Mouse (Mus musculus): ENCODE results near the gene Klrg2.

DNA sequence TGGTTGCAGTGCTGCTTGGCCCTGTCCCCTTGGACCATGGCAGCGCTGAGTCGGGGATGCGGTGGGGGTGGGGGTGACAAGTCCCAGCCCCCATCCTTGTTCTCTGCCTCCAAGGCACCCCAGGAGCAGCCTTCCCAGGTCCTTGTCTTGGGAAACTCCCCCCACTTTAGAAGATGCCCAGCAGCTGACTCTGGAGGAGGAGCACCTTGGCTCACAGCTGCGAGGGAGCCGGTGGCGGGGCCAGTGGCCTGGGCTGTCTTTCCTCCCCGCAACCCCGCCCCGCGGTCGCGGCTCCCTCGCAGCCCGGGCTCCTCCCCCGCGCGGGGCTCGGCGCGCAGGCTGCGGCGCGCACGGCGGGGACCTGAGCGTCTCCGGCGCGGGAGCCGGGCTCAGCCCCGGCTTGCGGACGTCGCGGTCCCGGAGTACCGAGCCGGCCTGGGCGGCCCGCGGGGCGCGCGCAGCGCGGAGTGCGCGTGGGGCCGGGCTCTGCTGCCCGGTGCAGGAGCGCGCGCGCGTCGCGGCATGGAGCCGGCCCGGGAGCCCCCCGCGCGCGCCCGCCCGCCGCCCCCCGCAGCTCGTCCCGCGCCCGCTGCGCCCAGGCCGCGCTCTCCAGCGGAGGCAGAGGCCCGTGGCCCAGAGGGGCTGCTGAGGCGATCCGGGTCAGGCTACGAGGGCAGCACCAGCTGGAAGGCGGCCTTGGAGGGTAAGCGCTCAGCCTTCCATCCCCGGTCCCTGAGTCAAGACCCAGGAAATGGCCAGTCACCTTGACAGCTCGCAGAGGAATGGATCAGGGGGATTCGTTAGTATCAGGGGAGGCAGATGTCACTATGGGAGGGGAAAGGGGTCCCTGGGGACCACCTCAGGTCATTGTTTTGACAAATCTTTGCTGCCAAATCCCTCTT, 25.9 kb upstream of the Klrg2 start, which contains the start of gene Clec2l:
- TF ChIP-seq CTCF (IDR thresholded peaks at IDR 0.05; ENCODE audit: low read depth), result no peak
- no peak for TF ChIP-seq EP300 (IDR thresholded peaks at IDR 0.05; ENCODE audit: low read depth)
